Mouse (Mus musculus): ENCODE measurements around the gene Fhdc1. TPM values are rescaled to one million over a fixed set of nuclear protein-coding genes. Genes with fewer than 3 reads are reported as not detected.

Fhdc1 gene
- polyA plus RNA-seq, 1 experiment from 2014 or later, result 20.0 TPM

DNA sequence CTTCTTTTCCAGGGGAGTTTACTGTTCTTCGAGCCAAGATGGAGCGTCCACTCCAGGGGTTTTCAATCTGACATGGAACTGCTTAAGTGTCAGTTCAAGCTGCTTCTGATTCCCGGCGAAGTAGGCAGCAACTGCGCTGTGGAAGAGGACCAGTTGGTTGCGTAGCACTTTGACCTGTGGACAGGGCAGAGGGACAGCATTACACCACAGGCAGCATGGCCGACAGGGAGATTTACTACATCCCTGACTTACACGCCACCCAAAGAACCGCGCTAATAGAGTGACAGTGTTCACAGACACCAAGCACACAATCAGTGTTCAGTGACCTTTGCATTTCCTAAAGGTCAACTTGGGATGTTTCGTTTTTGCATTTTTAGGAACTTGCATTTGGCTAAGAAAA, 17.5 kb upstream of the Fhdc1 start:
- WGBS, result 84% methylated on average over 11 of the region's 11 CpGs
- Histone ChIP-seq H3K4me2 (ENCODE audit: low read depth, low read length) (no peak overlapping the region), H3K9ac (ENCODE audit: low read length) (no peak overlapping the region), H3K4me1 (ENCODE audit: control insufficient read depth, insufficient read depth, low read length) (0 out of 2 replicates have a peak, but pooled peaks cover 3% of the 10 kb centered on the region), H3K27me3 (ENCODE audit: control insufficient read depth, insufficient read depth, low read length) (no peaks in the 10 kb centered on the region), H3K27ac (ENCODE audit: low read length) (no peak overlapping the region), H3K4me3 (replicated peaks; ENCODE audit: low read length) (no peak overlapping the region), H3K36me3 (ENCODE audit: control insufficient read depth, insufficient read depth, low read length) (peaks cover 3% of the 10 kb centered on the region; the same call in 1 of the 2 replicates), H3K9me3 (replicated peaks; ENCODE audit: control insufficient read depth, low read length) (no peaks in the 10 kb centered on the region)
- no peak for ATAC-seq (ENCODE audit: insufficient read depth, low FRiP score)

DNA sequence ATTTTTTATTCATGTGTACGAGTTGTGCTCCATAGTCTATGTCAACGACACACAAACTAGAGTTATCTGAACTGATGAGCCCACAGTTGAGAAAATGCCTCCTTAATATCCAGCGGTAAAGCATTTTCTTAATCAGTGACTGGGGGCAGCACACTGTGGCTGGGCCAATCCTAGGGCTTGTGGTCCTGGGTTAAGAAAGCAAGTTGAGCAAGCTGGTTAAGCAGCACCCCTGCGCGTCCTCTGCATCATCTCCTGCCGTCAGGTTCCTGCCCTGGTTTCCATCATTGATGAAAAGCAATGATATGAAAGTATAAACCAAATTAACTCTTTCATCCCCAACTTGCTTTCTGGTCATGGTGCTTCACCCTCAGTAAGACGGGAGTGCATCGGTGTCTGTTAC, 12.4 kb upstream of the Fhdc1 start:
- Histone ChIP-seq H3K4me1 (ENCODE audit: control insufficient read depth, insufficient read depth, low read length) (no peaks in the 10 kb centered on the region), H3K4me3 (replicated peaks; ENCODE audit: low read length) (no peak overlapping the region), H3K4me2 (ENCODE audit: low read depth, low read length) (no peak overlapping the region), H3K9me3 (replicated peaks; ENCODE audit: control insufficient read depth, low read length) (no peaks in the 10 kb centered on the region), H3K27ac (ENCODE audit: low read length) (no peak overlapping the region), H3K27me3 (ENCODE audit: control insufficient read depth, insufficient read depth, low read length) (no peaks in the 10 kb centered on the region), H3K9ac (ENCODE audit: low read length) (no peak overlapping the region), H3K36me3 (ENCODE audit: control insufficient read depth, insufficient read depth, low read length) (peaks cover 3% of the 10 kb centered on the region; the same call in 1 of the 2 replicates)
- WGBS, result 86% methylated on average over 8 of the region's 8 CpGs
- no peak for ATAC-seq (ENCODE audit: insufficient read depth, low FRiP score)

DNA sequence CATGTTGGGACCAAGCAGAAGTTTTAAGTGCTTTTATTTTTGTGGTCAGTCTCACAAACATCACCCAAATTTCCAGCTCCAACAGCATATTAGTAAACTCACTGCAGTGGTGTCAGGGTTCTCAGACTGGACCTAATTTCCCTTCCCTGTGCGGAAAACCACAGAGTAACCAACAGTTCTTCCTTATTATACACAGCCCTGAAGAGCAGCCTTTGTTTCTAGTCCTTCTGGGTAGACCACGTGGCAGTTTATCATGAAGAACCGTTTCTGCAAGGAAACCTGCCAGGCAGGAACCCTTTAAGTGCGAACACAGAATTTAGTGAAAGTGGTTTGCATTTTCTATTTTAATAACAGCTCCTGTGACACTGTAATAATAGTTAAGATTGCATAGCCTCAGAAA, 11.9 kb upstream of the Fhdc1 start:
- Histone ChIP-seq H3K4me1 (ENCODE audit: control insufficient read depth, insufficient read depth, low read length) (no peaks in the 10 kb centered on the region), H3K27me3 (ENCODE audit: control insufficient read depth, insufficient read depth, low read length) (no peaks in the 10 kb centered on the region), H3K27ac (ENCODE audit: low read length) (no peak overlapping the region), H3K4me2 (ENCODE audit: low read depth, low read length) (no peak overlapping the region), H3K9ac (ENCODE audit: low read length) (no peak overlapping the region), H3K9me3 (replicated peaks; ENCODE audit: control insufficient read depth, low read length) (no peaks in the 10 kb centered on the region), H3K36me3 (ENCODE audit: control insufficient read depth, insufficient read depth, low read length) (no peaks in the 10 kb centered on the region), H3K4me3 (replicated peaks; ENCODE audit: low read length) (no peak overlapping the region)
- 68% methylated on average over 4 of the region's 4 CpGs for WGBS
- no peak for ATAC-seq (ENCODE audit: insufficient read depth, low FRiP score)

DNA sequence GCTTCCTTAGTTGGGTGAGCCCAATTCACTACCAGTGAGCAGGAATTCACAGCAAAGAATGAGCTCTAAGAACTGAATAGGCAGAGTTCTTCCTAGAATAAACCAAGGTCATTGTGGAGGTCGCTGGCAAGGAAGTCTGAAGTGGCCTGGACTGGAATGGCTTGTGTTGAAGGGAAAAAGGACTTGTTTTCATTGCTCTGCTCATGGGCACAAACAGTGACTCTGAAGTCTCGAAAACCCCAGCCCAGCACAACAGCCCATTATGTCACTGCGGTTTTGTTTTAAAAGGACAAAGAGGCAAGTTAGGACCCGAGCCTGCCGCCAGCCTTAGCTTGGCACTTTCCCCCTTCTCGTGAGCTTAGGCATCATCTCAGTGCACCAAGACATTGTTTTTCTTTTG, 8.5 kb upstream of the Fhdc1 start:
- Histone ChIP-seq H3K27me3 (ENCODE audit: control insufficient read depth, insufficient read depth, low read length) (no peaks in the 10 kb centered on the region), H3K4me3 (replicated peaks; ENCODE audit: low read length) (no peak overlapping the region), H3K9me3 (replicated peaks; ENCODE audit: control insufficient read depth, low read length) (no peaks in the 10 kb centered on the region), H3K4me1 (ENCODE audit: control insufficient read depth, insufficient read depth, low read length) (no peaks in the 10 kb centered on the region), H3K4me2 (ENCODE audit: low read depth, low read length) (no peak overlapping the region), H3K9ac (ENCODE audit: low read length) (no peak overlapping the region), H3K36me3 (ENCODE audit: control insufficient read depth, insufficient read depth, low read length) (no peaks in the 10 kb centered on the region), H3K27ac (ENCODE audit: low read length) (no peak overlapping the region)
- WGBS, result 76% methylated on average over 6 of the region's 6 CpGs
- ATAC-seq (ENCODE audit: insufficient read depth, low FRiP score), result no peak

DNA sequence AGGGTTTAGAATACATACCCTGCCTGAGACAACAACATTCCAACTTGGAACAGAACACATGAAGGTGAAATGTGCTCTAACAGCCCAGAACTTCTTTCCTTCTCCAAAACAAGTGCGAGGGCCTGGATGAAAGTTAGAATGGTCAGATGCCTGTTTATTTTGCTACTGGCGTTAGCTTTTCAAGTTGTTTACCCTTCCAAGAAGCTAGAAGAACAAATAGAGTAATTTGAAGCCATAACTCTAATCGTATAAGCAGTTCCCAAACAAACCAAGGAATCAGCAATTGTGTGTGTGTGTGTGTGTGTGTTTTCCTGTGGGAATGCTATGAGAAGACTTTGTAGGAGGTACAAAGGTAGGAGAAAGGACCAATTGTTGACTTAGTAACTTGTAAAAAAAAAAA, 4.7 kb upstream of the Fhdc1 start:
- H3K9me3 ChIP-seq (replicated peaks; ENCODE audit: control insufficient read depth, low read length), result no peaks in the 10 kb centered on the region
- H3K27ac ChIP-seq (ENCODE audit: low read length), result no peak overlapping the region
- no peak overlapping the region for H3K9ac ChIP-seq (ENCODE audit: low read length)
- 54% methylated on average over 3 of the region's 3 CpGs for WGBS
- ATAC-seq (ENCODE audit: insufficient read depth, low FRiP score), result no peak
- no peaks in the 10 kb centered on the region for H3K36me3 ChIP-seq (ENCODE audit: control insufficient read depth, insufficient read depth, low read length)
- no peak overlapping the region for H3K4me3 ChIP-seq (replicated peaks; ENCODE audit: low read length)
- peaks cover 5% of the 10 kb centered on the region; the same call in 1 of the 2 replicates for H3K4me1 ChIP-seq (ENCODE audit: control insufficient read depth, insufficient read depth, low read length)
- H3K27me3 ChIP-seq (ENCODE audit: control insufficient read depth, insufficient read depth, low read length), result no peaks in the 10 kb centered on the region
- H3K4me2 ChIP-seq (ENCODE audit: low read depth, low read length), result no peak overlapping the region

DNA sequence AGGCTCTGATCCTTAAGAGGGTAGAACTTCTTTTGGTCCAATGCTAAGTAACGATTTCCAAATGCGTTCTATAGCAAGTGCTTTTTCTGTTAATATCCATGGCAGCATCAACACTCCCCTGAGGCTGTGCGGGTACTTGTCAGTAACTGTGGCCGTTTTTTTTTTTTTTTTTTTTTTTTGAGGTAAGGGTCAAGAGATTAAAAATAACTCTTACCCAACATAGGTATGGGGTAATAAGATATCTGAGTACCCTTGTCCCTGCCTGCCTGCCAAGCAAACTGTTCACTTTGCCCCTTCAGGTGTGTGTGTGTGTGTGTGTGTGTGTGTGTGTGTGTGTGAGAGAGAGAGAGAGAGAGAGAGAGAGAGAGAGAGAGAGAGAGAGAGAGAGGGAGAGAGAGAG, 4.1 kb upstream of the Fhdc1 start:
- no peak overlapping the region for H3K27ac ChIP-seq (ENCODE audit: low read length)
- WGBS, result 60% methylated on average over 4 of the region's 4 CpGs
- H3K4me1 ChIP-seq (ENCODE audit: control insufficient read depth, insufficient read depth, low read length), result peaks cover 7% of the 10 kb centered on the region; the same call in 1 of the 2 replicates
- H3K27me3 ChIP-seq (ENCODE audit: control insufficient read depth, insufficient read depth, low read length), result no peaks in the 10 kb centered on the region
- no peak for ATAC-seq (ENCODE audit: insufficient read depth, low FRiP score)
- no peaks in the 10 kb centered on the region for H3K36me3 ChIP-seq (ENCODE audit: control insufficient read depth, insufficient read depth, low read length)
- H3K4me3 ChIP-seq (replicated peaks; ENCODE audit: low read length), result no peak overlapping the region
- no peaks in the 10 kb centered on the region for H3K9me3 ChIP-seq (replicated peaks; ENCODE audit: control insufficient read depth, low read length)
- no peak overlapping the region for H3K9ac ChIP-seq (ENCODE audit: low read length)
- H3K4me2 ChIP-seq (ENCODE audit: low read depth, low read length), result no peak overlapping the region

DNA sequence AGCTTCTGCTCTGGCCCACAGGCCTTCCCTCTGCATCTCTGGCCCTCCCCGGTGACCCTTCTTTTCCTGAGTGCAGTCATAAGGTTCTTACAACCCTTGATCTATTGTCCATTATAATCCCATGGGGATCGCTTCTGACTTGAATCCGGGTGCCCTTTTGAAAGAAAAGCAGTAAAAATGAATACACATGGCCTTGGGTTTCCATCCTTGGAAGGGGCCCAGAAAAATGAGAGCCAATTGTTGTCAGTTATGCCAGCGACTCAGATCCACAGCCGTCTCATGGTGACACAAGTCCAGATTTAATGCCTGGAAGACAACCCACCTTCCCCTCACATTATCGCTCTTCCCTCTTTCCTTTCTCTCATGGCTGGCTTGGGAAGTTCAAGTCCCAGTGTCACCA, 1.9 kb upstream of the Fhdc1 start:
- H3K36me3 ChIP-seq (ENCODE audit: control insufficient read depth, insufficient read depth, low read length), result no peaks in the 10 kb centered on the region
- H3K27me3 ChIP-seq (ENCODE audit: control insufficient read depth, insufficient read depth, low read length), result no peaks in the 10 kb centered on the region
- ATAC-seq (ENCODE audit: insufficient read depth, low FRiP score), result no peak
- no peak overlapping the region for H3K4me3 ChIP-seq (replicated peaks; ENCODE audit: low read length)
- 86% methylated on average over 6 of the region's 6 CpGs for WGBS
- H3K4me1 ChIP-seq (ENCODE audit: control insufficient read depth, insufficient read depth, low read length), result peaks cover 20% of the 10 kb centered on the region
- H3K9ac ChIP-seq (ENCODE audit: low read length), result no peak overlapping the region
- no peak overlapping the region for H3K27ac ChIP-seq (ENCODE audit: low read length)
- no peak overlapping the region for H3K4me2 ChIP-seq (ENCODE audit: low read depth, low read length)
- no peaks in the 10 kb centered on the region for H3K9me3 ChIP-seq (replicated peaks; ENCODE audit: control insufficient read depth, low read length)

DNA sequence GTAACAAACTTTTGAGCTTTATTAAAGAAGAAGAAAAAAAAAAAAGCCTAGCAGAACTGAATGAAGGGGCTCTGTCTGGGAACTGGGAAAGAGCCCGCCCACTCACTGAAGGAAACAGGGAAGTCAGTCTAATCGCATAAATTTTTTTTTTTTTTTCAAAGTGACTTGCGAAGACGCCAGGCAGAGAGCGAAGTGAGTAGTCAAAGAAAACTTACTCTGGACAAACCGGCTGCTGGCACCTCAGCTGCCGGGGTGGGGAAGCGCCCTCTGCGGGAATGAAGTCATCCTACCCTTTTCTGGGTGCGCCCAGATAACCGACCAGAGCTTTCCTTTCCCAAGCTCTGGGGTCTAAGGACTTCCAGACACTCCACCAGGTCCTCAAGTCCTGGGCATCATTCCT, 875 bp upstream of the Fhdc1 start:
- Histone ChIP-seq H3K4me3 (replicated peaks; ENCODE audit: low read length) (peak overlapping the region; percentile 72), H3K9me3 (replicated peaks; ENCODE audit: control insufficient read depth, low read length) (no peaks in the 10 kb centered on the region), H3K36me3 (ENCODE audit: control insufficient read depth, insufficient read depth, low read length) (no peaks in the 10 kb centered on the region), H3K27ac (ENCODE audit: low read length) (peak overlapping the region; percentile 90), H3K27me3 (ENCODE audit: control insufficient read depth, insufficient read depth, low read length) (no peaks in the 10 kb centered on the region), H3K9ac (ENCODE audit: low read length) (peak overlapping the region; percentile 88), H3K4me2 (ENCODE audit: low read depth, low read length) (peak overlapping the region; percentile 99), H3K4me1 (ENCODE audit: control insufficient read depth, insufficient read depth, low read length) (peaks cover 20% of the 10 kb centered on the region)
- WGBS, result 4% methylated on average over 11 of the region's 11 CpGs
- ATAC-seq (ENCODE audit: insufficient read depth, low FRiP score), result no peak

DNA sequence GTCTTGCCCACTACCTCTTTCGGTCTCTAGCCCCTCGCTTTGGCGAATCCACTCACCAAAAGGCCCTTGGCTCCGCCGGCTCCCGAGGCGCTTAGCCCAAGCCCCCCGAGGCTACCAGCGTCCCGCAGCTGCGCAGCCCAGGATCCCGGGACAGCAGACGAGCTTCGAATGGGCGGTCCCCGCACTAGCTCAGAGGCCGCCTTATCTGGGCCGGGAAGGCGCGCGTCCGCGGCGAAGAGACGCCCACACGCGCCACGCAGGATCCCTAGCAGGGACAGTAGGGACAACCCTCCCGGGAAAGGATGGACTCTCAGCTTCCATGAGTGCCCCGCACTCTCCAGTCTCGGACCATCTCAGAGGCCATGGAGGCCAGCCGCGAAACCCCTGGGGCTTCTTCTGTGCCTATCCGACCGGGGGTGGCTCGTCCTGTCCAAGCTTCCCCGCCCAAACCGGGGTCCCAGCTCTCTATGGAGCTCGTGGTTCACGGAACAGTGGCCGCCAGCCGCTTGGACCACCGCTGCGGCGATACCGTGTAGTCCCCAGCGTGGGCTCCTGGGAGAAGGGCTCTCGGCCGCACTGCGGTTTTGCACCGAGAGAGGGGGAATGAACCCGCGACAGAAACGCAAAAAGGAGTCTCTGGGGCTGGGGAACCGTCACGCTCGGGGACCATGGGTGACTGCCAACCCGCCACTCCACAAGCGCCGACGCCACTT, 780 bp downstream of the Fhdc1 start:
- Histone ChIP-seq H3K9me3 (replicated peaks; ENCODE audit: control insufficient read depth, low read length) (no peaks in the 10 kb centered on the region), H3K9ac (ENCODE audit: low read length) (peak overlapping the region; percentile 88), H3K27ac (ENCODE audit: low read length) (peak overlapping the region; percentile 90), H3K27me3 (ENCODE audit: control insufficient read depth, insufficient read depth, low read length) (no peaks in the 10 kb centered on the region), H3K36me3 (ENCODE audit: control insufficient read depth, insufficient read depth, low read length) (no peaks in the 10 kb centered on the region), H3K4me1 (ENCODE audit: control insufficient read depth, insufficient read depth, low read length) (peaks cover 23% of the 10 kb centered on the region), H3K4me2 (ENCODE audit: low read depth, low read length) (peak overlapping the region; percentile 99), H3K4me3 (replicated peaks; ENCODE audit: low read length) (peak overlapping the region; percentile 72)
- peak; percentile 52; the same call in 1 of the 2 replicates for ATAC-seq (ENCODE audit: insufficient read depth, low FRiP score)
- WGBS, result under 1% methylated on average over 61 of the region's 61 CpGs

Data from stomach, embryonic 16.5 days (tissue).